Mouse (Mus musculus): ENCODE data around the gene Tdrd6.

Tdrd6 gene

GRCm38 (mm10) chr17:43629496-43630426 is at the start of gene Tdrd6:
Gene Tdrd6, minus strand, starts transcription at chr17:43630299.
- DNase-seq, result no peak

- DNase-seq, result no peak
Observed at GRCm38 (mm10) chr17:43677317-43677716, 47.2 kb upstream of the Tdrd6 start.

- DNase-seq, result no peak
Observed at GRCm38 (mm10) chr17:43676241-43676640, 46.1 kb upstream of the Tdrd6 start.

GRCm38 (mm10) chr17:43675228-43675627 is 45.1 kb upstream of the Tdrd6 start:
- no peak for DNase-seq

- DNase-seq, result no peak
Observed at GRCm38 (mm10) chr17:43671907-43672306, 41.8 kb upstream of the Tdrd6 start.

- no peak for DNase-seq
Observed at GRCm38 (mm10) chr17:43669145-43669695, 39.1 kb upstream of the Tdrd6 start.

- DNase-seq, result no peak
Observed at GRCm38 (mm10) chr17:43667290-43667843, 37.3 kb upstream of the Tdrd6 start, which contains the start of gene Cyp39a1. Gene Cyp39a1, plus strand, starts transcription at chr17:43667425.

GRCm38 (mm10) chr17:43666576-43667289 is 36.6 kb upstream of the Tdrd6 start, which contains the start of gene Slc25a27:
Gene Slc25a27, minus strand, starts transcription at chr17:43667214.
- peak; percentile 91 for DNase-seq

- DNase-seq, result no peak
Observed at GRCm38 (mm10) chr17:43651314-43652046, 21.4 kb upstream of the Tdrd6 start.

- DNase-seq, result no peak
Observed at GRCm38 (mm10) chr17:43649641-43650436, 19.7 kb upstream of the Tdrd6 start.

- no peak for DNase-seq
Observed at GRCm38 (mm10) chr17:43646925-43647324, 16.8 kb upstream of the Tdrd6 start.

GRCm38 (mm10) chr17:43645136-43645535 is 15.0 kb upstream of the Tdrd6 start:
- no peak for DNase-seq

GRCm38 (mm10) chr17:43644375-43644774 is 14.3 kb upstream of the Tdrd6 start:
- DNase-seq, result no peak

- DNase-seq, result no peak
Observed at GRCm38 (mm10) chr17:43643191-43643590, 13.1 kb upstream of the Tdrd6 start.

GRCm38 (mm10) chr17:43640825-43641224 is 10.7 kb upstream of the Tdrd6 start:
- no peak for DNase-seq

GRCm38 (mm10) chr17:43637146-43637545 is 7.0 kb upstream of the Tdrd6 start:
- no peak for DNase-seq

- no peak for DNase-seq
Observed at GRCm38 (mm10) chr17:43630427-43630760, 295 bp upstream of the Tdrd6 start.

GRCm38 (mm10) chr17:43629026-43629495 is 1.0 kb downstream of the Tdrd6 start:
- no peak for DNase-seq

GRCm38 (mm10) chr17:43628246-43628645 is 1.9 kb downstream of the Tdrd6 start:
- DNase-seq, result no peak

GRCm38 (mm10) chr17:43622076-43622475 is 8.0 kb downstream of the Tdrd6 start:
- no peak for DNase-seq

- no peak for DNase-seq
Observed at GRCm38 (mm10) chr17:43619156-43619555, 10.9 kb downstream of the Tdrd6 start.

- DNase-seq, result no peak
Observed at GRCm38 (mm10) chr17:43612221-43612620, 17.9 kb downstream of the Tdrd6 start.

Data from layer of hippocampus, adult 9-11 months (tissue).